Mouse (Mus musculus) myocyte (in vitro differentiated cells): ENCODE data around the gene Fosb.

Experiments used
- POLR2A ChIP-seq: IDR thresholded peaks from one replicate; pipeline ENCODE4 v1.6.1; 2011; ENCODE audit warnings: low read depth, mild to moderate bottlenecking, control low read depth, moderate library complexity; ENCODE audit not compliant: insufficient read length
- TCF12 ChIP-seq: IDR thresholded peaks from one replicate; pipeline ENCODE4 v1.6.1; 2011; ENCODE audit warnings: mild to moderate bottlenecking, control low read depth; ENCODE audit not compliant: poor library complexity, insufficient read depth, severe bottlenecking
- TCF3 ChIP-seq: IDR thresholded peaks from one replicate; pipeline ENCODE4 v1.6.1; 2011; ENCODE audit warnings: low read depth, control low read depth; ENCODE audit not compliant: insufficient read length
- USF1 ChIP-seq: IDR thresholded peaks from one replicate; pipeline ENCODE4 v1.6.1; 2011; ENCODE audit warnings: low read depth, mild to moderate bottlenecking, control low read depth, moderate library complexity

- TF ChIP-seq POLR2A (peak; percentile 67), TCF3 (no peak), TCF12 (no peak), USF1 (no peak)
Observed at GRCm38 (mm10) chr7:19319906-19320305, 10.1 kb upstream of the Fosb start.
